Mouse (Mus musculus) C2C12 (cell line): ENCODE results near the gene Nfat5.

Source experiments
- CTCF ChIP-seq: IDR thresholded peaks from one replicate; pipeline ENCODE4 v1.5.1; 2011; ENCODE audit not compliant: control insufficient read depth, insufficient read depth, insufficient read length
- MAX ChIP-seq: IDR thresholded peaks from one replicate; pipeline ENCODE4 v1.6.1; 2011; ENCODE audit warnings: mild to moderate bottlenecking, control low read depth
- MYOG ChIP-seq: IDR thresholded peaks from one replicate; pipeline ENCODE4 v1.6.1; 2011; ENCODE audit not compliant: control insufficient read depth, insufficient read length; ENCODE audit errors: extremely low read depth

GRCm38 (mm10) chr8:107413881-107414280, 120.6 kb downstream of the Nfat5 start:
- TF ChIP-seq CTCF, result no peak
- no peak for TF ChIP-seq MAX
- no peak for TF ChIP-seq MYOG
